Mouse (Mus musculus): ENCODE measurements at regions not wholly inside any gene's neighbourhood (a gene's known extent, or its start where the extent isn't known, plus 50 kb on each side); places are given as distances from the start of the nearest gene placed in this dataset.

GRCm38 (mm10) chr1:57607026-57607425 is 166.9 kb upstream of the Spats2l start:
- TF ChIP-seq GATA1 (IDR thresholded peaks at IDR 0.05; ENCODE audit: borderline replicate concordance, low read length) (no peak), FLI1 (IDR thresholded peaks at IDR 0.05; ENCODE audit: low read length) (no peak)

Data from megakaryocyte, embryonic 14.5 days (primary cell).